Mouse (Mus musculus) neural tube, embryonic 13.5 days (tissue): ENCODE measurements around the gene Cngb1. TPM values are rescaled to one million over a fixed set of nuclear protein-coding genes. Genes with fewer than 3 reads are reported as not detected.

Source experiments
- ATAC-seq: fragments of 200-750 bp; cut with Nextera tagmentation; 2 replicates; pipeline ENCODE4 v1.8.0; 2017; ENCODE audit warnings: low read depth, mild to moderate bottlenecking, moderate TSS enrichment, moderate library complexity
- H3K27ac ChIP-seq: fragments of 300-500 bp; sonication (generic); replicated peaks from 2 replicates; pipeline ENCODE4 v1.5.1; 2015; ENCODE audit warnings: moderate library complexity, mild to moderate bottlenecking, inconsistent platforms
- H3K27me3 ChIP-seq: fragments of 300-500 bp; sonication (generic); 2 replicates; pipeline ENCODE4 v1.6.1; 2015; ENCODE audit warnings: mild to moderate bottlenecking, inconsistent platforms
- H3K36me3 ChIP-seq: fragments of 300-500 bp; sonication (generic); 2 replicates; pipeline ENCODE4 v1.6.1; 2015; ENCODE audit warnings: mild to moderate bottlenecking, inconsistent platforms
- H3K4me1 ChIP-seq: fragments of 300-500 bp; sonication (generic); replicated peaks from 2 replicates; pipeline ENCODE4 v1.6.1; 2015; ENCODE audit warnings: inconsistent platforms
- H3K4me2 ChIP-seq: fragments of 300-500 bp; sonication (generic); 2 replicates; pipeline ENCODE4 v1.6.1; 2015; ENCODE audit warnings: inconsistent platforms, mild to moderate bottlenecking, moderate library complexity
- H3K4me3 ChIP-seq: fragments of 300-500 bp; sonication (generic); 2 replicates; pipeline ENCODE4 v1.5.1; 2015; ENCODE audit warnings: mild to moderate bottlenecking, inconsistent platforms
- H3K9ac ChIP-seq: fragments of 300-500 bp; sonication (generic); 2 replicates; pipeline ENCODE4 v1.6.1; 2015; ENCODE audit warnings: moderate library complexity, mild to moderate bottlenecking, inconsistent platforms
- H3K9me3 ChIP-seq: fragments of 300-500 bp; sonication (generic); 2 replicates; pipeline ENCODE4 v1.6.1; 2016; ENCODE audit warnings: inconsistent platforms
- WGBS: fragments of 180-500 bp; shearing (Covaris S2); methylation state at CpG from one replicate; pipeline ENCODE4 v1.1.7; 2015; 5-methylcytosine and 5-hydroxymethylcytosine counted together
- polyA plus RNA-seq: library from polyadenylated mRNA; unstranded; fragments of >200 nt; fragmentation: Nextera tagmentation; extraction: Ambion mirVana; gene quantifications from 2 replicates; pipeline ENCODE4 v1.2.1, GENCODE M21; 2015

Cngb1 gene
- polyA plus RNA-seq, 1 experiment from 2014 or later = 0.82 TPM

- Histone ChIP-seq H3K9me3 (no peaks in the 10 kb centered on the region), H3K36me3 (peaks cover 53% of the 10 kb centered on the region), H3K9ac (no peak overlapping the region), H3K4me3 (no peak overlapping the region), H3K4me2 (no peak overlapping the region), H3K27ac (no peak overlapping the region), H3K27me3 (no peaks in the 10 kb centered on the region), H3K4me1 (peaks cover 11% of the 10 kb centered on the region)
- no peak for ATAC-seq
Observed at GRCm38 (mm10) chr8:95336363-95336762, 30.0 kb upstream of the Cngb1 start.

GRCm38 (mm10) chr8:95335706-95336105 lies 29.3 kb upstream of the Cngb1 start:
- H3K9me3 ChIP-seq = no peaks in the 10 kb centered on the region
- ATAC-seq = no peak
- H3K27ac ChIP-seq = no peak overlapping the region
- no peak overlapping the region for H3K9ac ChIP-seq
- H3K4me1 ChIP-seq = peaks cover 13% of the 10 kb centered on the region
- no peak overlapping the region for H3K4me3 ChIP-seq
- 88% methylated on average over 1 of the region's 1 CpGs for WGBS
- no peak overlapping the region for H3K4me2 ChIP-seq
- peaks cover 46% of the 10 kb centered on the region for H3K36me3 ChIP-seq
- no peaks in the 10 kb centered on the region for H3K27me3 ChIP-seq

GRCm38 (mm10) chr8:95332437-95333199 lies 26.2 kb upstream of the Cngb1 start:
- H3K9me3 ChIP-seq = no peaks in the 10 kb centered on the region
- peak overlapping the region; percentile 68 for H3K4me3 ChIP-seq
- WGBS = 22% methylated on average over 21 of the region's 21 CpGs
- peak overlapping the region; percentile 86 for H3K9ac ChIP-seq
- H3K27ac ChIP-seq = peak overlapping the region; percentile 93
- peaks cover 39% of the 10 kb centered on the region for H3K4me1 ChIP-seq
- ATAC-seq = peak; percentile 33; the same call in 1 of the 2 replicates
- no peaks in the 10 kb centered on the region for H3K27me3 ChIP-seq
- H3K36me3 ChIP-seq = peaks cover 45% of the 10 kb centered on the region
- H3K4me2 ChIP-seq = peak overlapping the region; percentile 94

GRCm38 (mm10) chr8:95331720-95332436 lies 25.5 kb upstream of the Cngb1 start, which contains the start of the genes Zfp319 and Usb1:
Zfp319 (minus strand) TSS chr8:95331950.
Usb1 (plus strand) TSS chr8:95332284.
- Histone ChIP-seq H3K4me3 (peak within 1 kb of the TSS; percentile 68), H3K27ac (peak within 1 kb of the TSS; percentile 93), H3K36me3 (peaks cover 48% of the 10 kb centered on the region), H3K27me3 (no peaks in the 10 kb centered on the region), H3K4me1 (peaks cover 46% of the 10 kb centered on the region), H3K9ac (peak within 1 kb of the TSS; percentile 86), H3K4me2 (peak within 1 kb of the TSS; percentile 94), H3K9me3 (no peaks in the 10 kb centered on the region)
- under 1% methylated on average over 78 of the region's 80 CpGs for WGBS
- peak; percentile 94 for ATAC-seq

- Histone ChIP-seq H3K9ac (peak overlapping the region; percentile 86), H3K4me1 (peaks cover 52% of the 10 kb centered on the region), H3K4me3 (peak overlapping the region; percentile 68), H3K9me3 (no peaks in the 10 kb centered on the region), H3K27me3 (no peaks in the 10 kb centered on the region), H3K27ac (peak overlapping the region; percentile 93), H3K4me2 (peak overlapping the region; percentile 94), H3K36me3 (peaks cover 55% of the 10 kb centered on the region)
- under 1% methylated on average over 38 of the region's 38 CpGs for WGBS
- ATAC-seq = peak; percentile 52
Observed at GRCm38 (mm10) chr8:95331156-95331719, 24.9 kb upstream of the Cngb1 start.

- Histone ChIP-seq H3K36me3 (peaks cover 63% of the 10 kb centered on the region), H3K4me2 (peak overlapping the region; percentile 94), H3K27me3 (no peaks in the 10 kb centered on the region), H3K9me3 (no peaks in the 10 kb centered on the region), H3K4me3 (peak overlapping the region; percentile 68), H3K9ac (peak overlapping the region; percentile 86), H3K4me1 (peaks cover 59% of the 10 kb centered on the region), H3K27ac (0 out of 2 replicates have a peak overlapping the region, but pooled peaks have one; percentile 93)
- ATAC-seq = no peak
- WGBS = 90% methylated on average over 1 of the region's 1 CpGs
Observed at GRCm38 (mm10) chr8:95330367-95330766, 24.0 kb upstream of the Cngb1 start.

- Histone ChIP-seq H3K9me3 (no peaks in the 10 kb centered on the region), H3K4me2 (no peak overlapping the region), H3K27me3 (no peaks in the 10 kb centered on the region), H3K4me1 (peaks cover 66% of the 10 kb centered on the region), H3K36me3 (peaks cover 67% of the 10 kb centered on the region), H3K27ac (no peak overlapping the region), H3K4me3 (no peak overlapping the region), H3K9ac (no peak overlapping the region)
- 85% methylated on average over 46 of the region's 46 CpGs for WGBS
- no peak for ATAC-seq
Observed at GRCm38 (mm10) chr8:95327866-95328465, 21.6 kb upstream of the Cngb1 start.

GRCm38 (mm10) chr8:95326822-95327221 lies 20.4 kb upstream of the Cngb1 start:
- ATAC-seq = no peak
- Histone ChIP-seq H3K4me2 (no peak overlapping the region), H3K27ac (no peak overlapping the region), H3K9me3 (no peaks in the 10 kb centered on the region), H3K27me3 (no peaks in the 10 kb centered on the region), H3K36me3 (peaks cover 67% of the 10 kb centered on the region), H3K4me1 (peaks cover 60% of the 10 kb centered on the region), H3K4me3 (no peak overlapping the region), H3K9ac (0 out of 2 replicates have a peak overlapping the region, but pooled peaks have one; percentile 6)
- WGBS = 86% methylated on average over 5 of the region's 5 CpGs

- peak overlapping the region; percentile 31; the same call in 1 of the 2 replicates for H3K9ac ChIP-seq
- peaks cover 60% of the 10 kb centered on the region for H3K4me1 ChIP-seq
- H3K4me3 ChIP-seq = no peak overlapping the region
- no peaks in the 10 kb centered on the region for H3K9me3 ChIP-seq
- 41% methylated on average over 5 of the region's 5 CpGs for whole genome bisulfite sequencing
- H3K36me3 ChIP-seq = peaks cover 64% of the 10 kb centered on the region
- H3K27me3 ChIP-seq = peaks cover 10% of the 10 kb centered on the region
- peak overlapping the region; percentile 38; the same call in 1 of the 2 replicates for H3K27ac ChIP-seq
- H3K4me2 ChIP-seq = no peak overlapping the region
- no peak for ATAC-seq
Observed at GRCm38 (mm10) chr8:95324646-95325045, 18.3 kb upstream of the Cngb1 start.

GRCm38 (mm10) chr8:95323201-95323600 lies 16.8 kb upstream of the Cngb1 start:
- Histone ChIP-seq H3K4me2 (no peak overlapping the region), H3K4me1 (peaks cover 50% of the 10 kb centered on the region), H3K36me3 (peaks cover 50% of the 10 kb centered on the region), H3K27ac (no peak overlapping the region), H3K27me3 (peaks cover 15% of the 10 kb centered on the region), H3K9ac (no peak overlapping the region), H3K4me3 (no peak overlapping the region), H3K9me3 (no peaks in the 10 kb centered on the region)
- no peak for ATAC-seq
- 72% methylated on average over 3 of the region's 3 CpGs for WGBS

- Histone ChIP-seq H3K4me3 (peak overlapping the region; percentile 40), H3K4me2 (peak overlapping the region; percentile 83), H3K27me3 (peaks cover 15% of the 10 kb centered on the region), H3K36me3 (peaks cover 23% of the 10 kb centered on the region), H3K9ac (peak overlapping the region; percentile 71), H3K4me1 (peaks cover 26% of the 10 kb centered on the region), H3K27ac (no peak overlapping the region), H3K9me3 (no peaks in the 10 kb centered on the region)
- ATAC-seq = peak; percentile 66
- WGBS = 3% methylated on average over 41 of the region's 41 CpGs
Observed at GRCm38 (mm10) chr8:95320224-95321139, 14.1 kb upstream of the Cngb1 start.
